Mouse (Mus musculus): ENCODE results near the gene Cntrob.

The Cntrob gene

GRCm38 (mm10) chr11:69323667-69324111 is at the start of gene Cntrob, which contains the start of gene Trappc1:
TSS of gene Cntrob (minus strand) at chr11:69323775.
TSS of gene Trappc1 (plus strand) at chr11:69323980.
- DNase-seq (ENCODE audit: low spot score in 2 of 2) = peak; percentile 93 to 99

GRCm38 (mm10) chr11:69372780-69373170 is 49.2 kb upstream of the Cntrob start:
- no peak for DNase-seq (ENCODE audit: low spot score in 2 of 2)

GRCm38 (mm10) chr11:69372056-69372779 is 48.6 kb upstream of the Cntrob start:
- no peak for DNase-seq (ENCODE audit: low spot score in 2 of 2)

GRCm38 (mm10) chr11:69371601-69372000 is 48.0 kb upstream of the Cntrob start:
- DNase-seq (ENCODE audit: low spot score in 2 of 2) = no peak

- no peak for DNase-seq (ENCODE audit: low spot score in 2 of 2)
Observed at GRCm38 (mm10) chr11:69370817-69371215, 47.2 kb upstream of the Cntrob start.

GRCm38 (mm10) chr11:69369990-69370816 is 46.6 kb upstream of the Cntrob start:
- no peak for DNase-seq (ENCODE audit: low spot score in 2 of 2)

GRCm38 (mm10) chr11:69369215-69369989 is 45.8 kb upstream of the Cntrob start, which contains the start of gene Chd3:
TSS of gene Chd3 (minus strand) at chr11:69369406.
- DNase-seq (ENCODE audit: low spot score in 2 of 2) = no peak

- DNase-seq (ENCODE audit: low spot score in 2 of 2) = peak; percentile 24 to 30
Observed at GRCm38 (mm10) chr11:69368356-69369214, 45.0 kb upstream of the Cntrob start.

GRCm38 (mm10) chr11:69367616-69368355 is 44.2 kb upstream of the Cntrob start:
- peak; percentile 11 to 13 for DNase-seq (ENCODE audit: low spot score in 2 of 2)

GRCm38 (mm10) chr11:69366855-69367615 is 43.5 kb upstream of the Cntrob start:
- peak; percentile 20 to 21 for DNase-seq (ENCODE audit: low spot score in 2 of 2)

- DNase-seq (ENCODE audit: low spot score in 2 of 2) = peak; percentile 90 to 97
Observed at GRCm38 (mm10) chr11:69366157-69366854, 42.7 kb upstream of the Cntrob start.

GRCm38 (mm10) chr11:69365722-69366121 is 42.1 kb upstream of the Cntrob start:
- peak; percentile 47 to 64 for DNase-seq (ENCODE audit: low spot score in 2 of 2)

- peak; percentile 86 to 94 for DNase-seq (ENCODE audit: low spot score in 2 of 2)
Observed at GRCm38 (mm10) chr11:69364910-69365309, 41.3 kb upstream of the Cntrob start.

- no peak for DNase-seq (ENCODE audit: low spot score in 2 of 2)
Observed at GRCm38 (mm10) chr11:69364376-69364775, 40.8 kb upstream of the Cntrob start.

GRCm38 (mm10) chr11:69362479-69362878 is 38.9 kb upstream of the Cntrob start:
- DNase-seq (ENCODE audit: low spot score in 2 of 2) = no peak

- no peak for DNase-seq (ENCODE audit: low spot score in 2 of 2)
Observed at GRCm38 (mm10) chr11:69362021-69362420, 38.4 kb upstream of the Cntrob start.

GRCm38 (mm10) chr11:69357690-69358089 is 34.1 kb upstream of the Cntrob start:
- no peak for DNase-seq (ENCODE audit: low spot score in 2 of 2)

- DNase-seq (ENCODE audit: low spot score in 2 of 2) = no peak
Observed at GRCm38 (mm10) chr11:69356544-69356943, 33.0 kb upstream of the Cntrob start.

- no peak for DNase-seq (ENCODE audit: low spot score in 2 of 2)
Observed at GRCm38 (mm10) chr11:69346441-69346840, 22.9 kb upstream of the Cntrob start.
